Mouse (Mus musculus) cerebellum, adult 18-20 months (tissue): ENCODE measurements around the gene Gm45837.
A peak's percentile ranks its signal among the peaks of the same experiment; 100 is the strongest.

Source experiments
- DNase-seq, 2 experiments: peaks; one replicate each; pipeline ENCODE4 v3.0.0; 2021

Gm45837 gene

GRCm38 (mm10) chr7:101449855-101450254, 39.2 kb downstream of the Gm45837 start:
- DNase-seq: no peak

- peak; percentile 84 to 90 for DNase-seq
These were observed 40.0 kb downstream of the Gm45837 start for GRCm38 (mm10) chr7:101450422-101451401.

GRCm38 (mm10) chr7:101452669-101453068, 42.0 kb downstream of the Gm45837 start:
- no peak for DNase-seq

- no peak for DNase-seq
These were observed 42.6 kb downstream of the Gm45837 start for GRCm38 (mm10) chr7:101453296-101453695.

DNA sequence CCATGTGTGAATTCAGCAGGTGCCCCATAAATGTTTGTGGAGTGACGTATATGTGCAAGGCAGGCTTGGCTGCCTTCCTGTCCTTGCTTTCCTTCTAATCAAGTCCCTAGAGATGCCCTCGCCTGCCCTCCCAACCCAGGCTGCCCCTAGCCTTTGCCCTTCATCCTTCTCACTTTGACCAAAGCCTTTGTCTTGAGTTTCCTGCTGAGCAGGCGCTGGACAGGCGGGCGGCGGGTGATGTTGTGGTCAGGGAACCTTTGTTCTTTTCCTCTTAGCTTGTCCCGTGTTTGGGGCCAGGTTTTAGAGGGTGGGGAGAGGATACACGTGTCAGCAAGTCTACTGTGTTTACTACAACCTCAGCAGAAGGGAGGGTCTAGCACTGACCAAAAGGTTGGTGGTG, 43.0 kb downstream of the Gm45837 start:
- no peak for DNase-seq

DNA sequence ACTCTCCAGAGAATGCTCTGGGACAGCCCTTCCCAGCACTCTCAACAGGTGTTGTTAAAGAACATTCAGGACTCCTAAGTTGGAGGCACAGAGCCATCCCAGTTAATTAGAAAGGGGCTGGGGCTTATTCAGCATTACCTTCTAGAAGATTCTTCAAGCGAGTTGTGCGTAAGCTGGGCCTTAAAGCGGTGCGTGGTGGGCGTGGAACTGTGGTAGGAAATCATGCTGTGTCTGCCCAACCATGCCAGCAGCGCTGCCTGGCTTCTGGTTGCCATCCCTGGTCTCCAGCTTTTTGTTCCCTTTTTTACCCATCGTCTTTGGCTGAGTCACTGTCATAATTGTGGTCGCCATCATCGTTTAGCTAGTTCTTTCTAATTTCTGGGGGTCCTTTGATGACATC, 43.8 kb downstream of the Gm45837 start:
- DNase-seq: no peak

DNA sequence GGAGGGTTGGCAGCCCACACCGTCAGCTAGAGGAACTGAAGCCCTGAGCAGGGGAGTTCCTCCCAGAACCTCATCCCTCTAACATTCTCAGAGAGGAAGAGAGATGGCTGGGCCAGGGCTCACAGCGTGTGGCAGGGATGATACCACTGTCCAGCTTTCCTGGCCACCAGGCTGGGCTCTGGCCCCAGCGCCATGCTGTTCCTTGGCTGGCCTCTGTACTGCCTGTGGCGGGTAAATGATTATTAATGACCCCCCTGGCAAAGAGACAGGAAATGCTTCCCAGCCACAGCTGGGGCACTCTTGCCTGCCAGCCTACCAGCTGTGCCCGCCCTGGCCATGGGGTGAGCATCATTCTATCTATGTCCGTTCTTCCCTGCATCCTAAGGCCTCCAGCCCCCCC, 44.5 kb downstream of the Gm45837 start:
- peak in 1 of 2 experiments; percentile 15 for DNase-seq

DNA sequence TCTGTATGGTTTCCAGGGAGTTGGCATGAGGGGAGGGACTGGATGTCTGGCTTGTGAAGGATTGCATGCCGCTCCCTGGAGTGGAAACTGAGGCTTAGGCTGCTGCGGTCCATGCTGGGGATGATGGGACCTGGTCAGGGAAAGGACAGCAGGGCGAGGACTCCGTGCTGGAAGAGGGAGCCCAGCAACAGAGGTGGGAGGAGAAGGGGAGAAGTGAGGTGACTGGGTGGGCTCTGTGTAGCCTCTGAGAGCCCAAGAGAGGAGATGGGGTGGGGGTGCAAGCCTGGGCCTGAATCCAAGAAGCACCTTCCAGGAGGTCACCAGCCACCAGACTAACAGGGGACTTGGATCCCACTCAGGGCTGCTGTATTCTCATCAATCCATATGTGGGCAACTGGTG, 45.6 kb downstream of the Gm45837 start:
- DNase-seq: no peak

DNA sequence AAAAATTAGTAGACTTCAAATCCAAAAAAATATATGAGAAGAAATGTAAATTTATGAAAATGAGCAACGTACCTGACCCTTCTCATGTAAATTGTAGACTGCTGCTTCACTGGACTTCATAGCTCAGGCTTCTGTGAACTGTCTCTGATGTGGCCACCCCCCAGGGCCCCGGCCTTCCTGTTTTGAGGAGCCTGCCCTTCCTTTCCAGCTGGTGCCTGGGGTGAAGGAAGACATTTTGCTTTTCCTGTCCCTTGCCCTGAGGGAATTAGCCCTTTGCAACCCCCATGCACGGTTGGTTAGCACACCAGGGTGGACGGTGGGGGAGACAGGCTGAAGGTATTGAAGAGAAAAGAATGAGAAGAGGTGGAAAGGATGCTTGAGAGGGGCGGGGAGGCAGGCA, 46.1 kb downstream of the Gm45837 start:
- DNase-seq: no peak

- no peak for DNase-seq
These were observed 46.6 kb downstream of the Gm45837 start for GRCm38 (mm10) chr7:101457283-101457682.

DNA sequence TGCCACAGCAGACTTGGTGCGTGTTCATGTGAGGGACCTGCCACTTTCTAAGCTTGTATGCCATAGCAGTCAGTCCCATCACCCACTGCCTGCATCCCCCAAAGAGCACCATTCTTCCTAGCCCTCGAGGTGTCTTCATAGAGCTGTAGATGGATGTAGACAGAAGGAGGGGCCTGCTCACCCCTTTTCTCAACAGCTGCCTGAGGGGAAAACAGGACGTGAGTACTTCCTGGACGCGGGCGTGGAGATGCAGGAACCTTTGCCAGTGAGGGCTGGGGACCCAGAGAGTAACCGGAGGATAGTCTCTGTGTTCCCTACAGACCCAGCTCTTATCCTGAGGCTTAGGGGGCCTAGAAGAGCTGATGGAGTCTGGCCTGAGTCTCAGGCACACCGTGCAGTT, 47.1 kb downstream of the Gm45837 start:
- no peak for DNase-seq

- DNase-seq: no peak
These were observed 47.6 kb downstream of the Gm45837 start for GRCm38 (mm10) chr7:101458278-101458781.

- DNase-seq: no peak
These were observed 48.7 kb downstream of the Gm45837 start for GRCm38 (mm10) chr7:101459305-101459813.

GRCm38 (mm10) chr7:101459923-101460607, 49.4 kb downstream of the Gm45837 start:
- DNase-seq: no peak

GRCm38 (mm10) chr7:101460608-101460957, 49.9 kb downstream of the Gm45837 start:
- DNase-seq: no peak

- no peak for DNase-seq
These were observed 50.9 kb downstream of the Gm45837 start for GRCm38 (mm10) chr7:101461571-101461970.

GRCm38 (mm10) chr7:101462327-101463068, 51.8 kb downstream of the Gm45837 start:
- no peak for DNase-seq

- no peak for DNase-seq
These were observed 53.1 kb downstream of the Gm45837 start for GRCm38 (mm10) chr7:101463665-101464271.

GRCm38 (mm10) chr7:101464927-101465326, 54.2 kb downstream of the Gm45837 start:
- no peak for DNase-seq

DNA sequence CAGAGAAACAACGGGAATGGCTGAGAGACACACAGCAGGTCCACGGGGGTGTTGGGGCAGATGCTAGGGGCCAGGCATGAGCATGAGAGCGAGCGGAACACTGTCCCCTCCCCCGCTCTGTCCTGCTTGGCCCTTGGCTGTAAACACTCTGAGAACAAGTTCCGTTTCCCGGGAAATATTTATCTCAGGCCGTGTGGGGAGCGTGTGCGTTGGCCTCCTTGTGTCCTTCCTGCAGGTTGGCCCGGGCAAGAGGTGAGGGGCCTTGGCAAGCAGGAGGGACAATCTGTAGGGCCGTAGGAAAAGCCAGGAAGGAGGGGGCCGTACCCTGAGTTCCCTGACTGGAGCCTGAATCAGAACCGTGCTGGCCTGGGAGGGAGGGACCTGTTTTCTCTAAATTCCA, 54.7 kb downstream of the Gm45837 start:
- no peak for DNase-seq

DNA sequence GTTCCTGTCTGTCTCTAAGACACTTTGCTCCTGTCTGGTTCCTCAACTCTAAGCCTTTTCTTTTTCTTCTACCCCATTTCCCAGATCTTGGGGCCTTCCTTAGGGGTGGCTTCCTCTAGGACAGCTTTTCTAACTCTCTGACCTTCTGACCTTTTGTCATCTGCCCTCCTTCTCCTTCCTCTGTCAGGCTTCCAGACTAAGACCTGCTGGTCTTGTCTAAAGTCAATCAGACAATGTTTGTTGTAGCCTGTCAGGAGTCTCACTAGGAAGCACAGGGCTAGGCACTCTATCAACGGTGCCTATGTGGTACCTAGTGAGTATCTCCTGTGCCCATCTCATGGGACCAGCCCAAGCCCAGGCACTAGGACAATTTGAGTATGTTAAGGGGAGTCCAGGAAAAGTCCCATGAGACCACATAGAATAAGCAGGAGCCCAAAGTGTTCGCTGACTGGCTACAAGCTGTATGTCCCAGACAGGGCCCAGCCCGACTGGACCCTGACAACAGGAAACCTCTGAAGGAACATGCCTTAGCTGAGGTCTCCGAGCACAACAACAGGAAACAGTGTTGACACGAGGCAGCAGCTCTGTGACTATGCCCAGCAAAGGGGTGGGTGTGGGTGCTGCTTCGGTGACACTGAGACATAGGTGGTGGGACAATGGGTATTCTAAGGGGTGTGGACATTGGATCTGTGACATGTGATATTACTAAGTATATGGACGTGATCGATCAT, 55.3 kb downstream of the Gm45837 start:
- no peak for DNase-seq

- no peak for DNase-seq
These were observed 55.9 kb downstream of the Gm45837 start for GRCm38 (mm10) chr7:101466581-101467081.
